Mouse (Mus musculus): ENCODE results near the gene Dner. TPM values are rescaled to one million over a fixed set of nuclear protein-coding genes. Genes with fewer than 3 reads are reported as not detected.

Dner gene
- total RNA-seq, 2 experiments from 2014 or later: 149 to 162 TPM

- no peak for DNase-seq (ENCODE audit: low spot score in 2 of 2)
- intact Hi-C loops (cut with DNase I): loop anchor here (10.0 kb wide), 1 partner anchor 674 kb away; no protein-coding TSS in a partner anchor
Observed at GRCm38 (mm10) chr1:84418511-84418910, 277.5 kb downstream of the Dner start.

GRCm38 (mm10) chr1:84417761-84418238 is 278.2 kb downstream of the Dner start:
- DNase-seq (ENCODE audit: low spot score in 2 of 2): no peak
- intact Hi-C loops (cut with DNase I): loop anchor here (10.0 kb wide), 1 partner anchor 673 kb away; no protein-coding TSS in a partner anchor

GRCm38 (mm10) chr1:84417276-84417675 is 278.7 kb downstream of the Dner start:
- no peak for DNase-seq (ENCODE audit: low spot score in 2 of 2)
- intact Hi-C loops (cut with DNase I): loop anchor here (10.0 kb wide), 1 partner anchor 672 kb away; no protein-coding TSS in a partner anchor

- peak in 1 of 2 experiments; percentile 57 for DNase-seq (ENCODE audit: low spot score in 2 of 2)
- intact Hi-C loops (cut with DNase I): loop anchor here (10.0 kb wide), 1 partner anchor 670 kb away; no protein-coding TSS in a partner anchor
Observed at GRCm38 (mm10) chr1:84414464-84414863, 281.6 kb downstream of the Dner start.

- intact Hi-C loops (cut with DNase I): no loop called here
Observed at GRCm38 (mm10) chr1:84409514-84409913, 286.5 kb downstream of the Dner start.

GRCm38 (mm10) chr1:84408873-84409272 is 287.1 kb downstream of the Dner start:
- DNase-seq (ENCODE audit: low spot score in 2 of 2): no peak
- intact Hi-C loops (cut with DNase I): no loop called here

More at GRCm38 (mm10) chr1:84409514-84409913, 286.5 kb downstream of the Dner start:
- DNase-seq (ENCODE audit: low spot score in 2 of 2): no peak

GRCm38 (mm10) chr1:84406891-84407290 is 289.1 kb downstream of the Dner start:
- intact Hi-C loops (cut with DNase I): no loop called here
- DNase-seq (ENCODE audit: low spot score in 2 of 2): peak in 1 of 2 experiments; percentile 37

- intact Hi-C loops (cut with DNase I): no loop called here
- no peak for DNase-seq (ENCODE audit: low spot score in 2 of 2)
Observed at GRCm38 (mm10) chr1:84405551-84406290, 290.3 kb downstream of the Dner start.

GRCm38 (mm10) chr1:84404880-84405279 is 291.1 kb downstream of the Dner start:
- intact Hi-C loops (cut with DNase I): no loop called here
- no peak for DNase-seq (ENCODE audit: low spot score in 2 of 2)

- DNase-seq (ENCODE audit: low spot score in 2 of 2): no peak
Observed at GRCm38 (mm10) chr1:84402154-84402553, 293.9 kb downstream of the Dner start.

GRCm38 (mm10) chr1:84399671-84400070 is 296.4 kb downstream of the Dner start:
- intact Hi-C loops (cut with DNase I): no loop called here

More at GRCm38 (mm10) chr1:84402154-84402553, 293.9 kb downstream of the Dner start:
- intact Hi-C loops (cut with DNase I): no loop called here

GRCm38 (mm10) chr1:84399118-84399517 is 296.9 kb downstream of the Dner start:
- intact Hi-C loops (cut with DNase I): no loop called here
- no peak for DNase-seq (ENCODE audit: low spot score in 2 of 2)

More at GRCm38 (mm10) chr1:84399671-84400070, 296.4 kb downstream of the Dner start:
- DNase-seq (ENCODE audit: low spot score in 2 of 2): no peak

- intact Hi-C loops (cut with DNase I): no loop called here
- DNase-seq (ENCODE audit: low spot score in 2 of 2): no peak
Observed at GRCm38 (mm10) chr1:84396787-84397186, 299.2 kb downstream of the Dner start.

- intact Hi-C loops (cut with DNase I): no loop called here
- no peak for DNase-seq (ENCODE audit: low spot score in 2 of 2)
Observed at GRCm38 (mm10) chr1:84395928-84396327, 300.1 kb downstream of the Dner start.

GRCm38 (mm10) chr1:84390961-84391360 is 305.1 kb downstream of the Dner start:
- intact Hi-C loops (cut with DNase I): no loop called here
- DNase-seq (ENCODE audit: low spot score in 2 of 2): no peak

GRCm38 (mm10) chr1:84387616-84388015 is 308.4 kb downstream of the Dner start:
- intact Hi-C loops (cut with DNase I): no loop called here
- DNase-seq (ENCODE audit: low spot score in 2 of 2): peak in 1 of 2 experiments; percentile 34

GRCm38 (mm10) chr1:84386481-84387146 is 309.4 kb downstream of the Dner start:
- intact Hi-C loops (cut with DNase I): no loop called here
- DNase-seq (ENCODE audit: low spot score in 2 of 2): peak; percentile 47 to 74

- intact Hi-C loops (cut with DNase I): no loop called here
- no peak for DNase-seq (ENCODE audit: low spot score in 2 of 2)
Observed at GRCm38 (mm10) chr1:84382709-84383108, 313.3 kb downstream of the Dner start.

GRCm38 (mm10) chr1:84382064-84382463 is 314.0 kb downstream of the Dner start:
- intact Hi-C loops (cut with DNase I): no loop called here
- no peak for DNase-seq (ENCODE audit: low spot score in 2 of 2)

- DNase-seq (ENCODE audit: low spot score in 2 of 2): no peak
- intact Hi-C loops (cut with DNase I): no loop called here
Observed at GRCm38 (mm10) chr1:84380895-84381294, 315.1 kb downstream of the Dner start.

Measured in left cerebral cortex, postnatal 25 days (tissue).